Mouse (Mus musculus) liver, embryonic 11.5 days (tissue): ENCODE measurements around the gene Ghrh. TPM values are rescaled to one million over a fixed set of nuclear protein-coding genes. Genes with fewer than 3 reads are reported as not detected.
A peak's percentile ranks its signal among the peaks of the same experiment; 100 is the strongest.

Experiments used
- ATAC-seq: fragments of 200-750 bp; cut with Nextera tagmentation; replicated peaks from 2 replicates; pipeline ENCODE4 v1.8.0; 2017; ENCODE audit warnings: moderate number of reproducible peaks, mild to moderate bottlenecking, moderate TSS enrichment, moderate library complexity; ENCODE audit not compliant: low FRiP score
- DNase-seq: peaks from one replicate; pipeline ENCODE4 v3.0.0-alpha.2; 2017; ENCODE audit warnings: low spot score
- H3K27ac ChIP-seq: fragments of 300-500 bp; sonication (generic); 2 replicates; pipeline ENCODE4 v1.5.1; 2014; ENCODE audit warnings: mild to moderate bottlenecking, low read depth, low read length, control low read depth
- H3K27me3 ChIP-seq: fragments of 300-500 bp; sonication (generic); replicated peaks from 2 replicates; pipeline ENCODE4 v1.6.1; 2014; ENCODE audit warnings: low read length, mixed read lengths; ENCODE audit not compliant: control insufficient read depth, insufficient read depth
- H3K36me3 ChIP-seq: fragments of 300-500 bp; sonication (generic); 2 replicates; pipeline ENCODE4 v1.6.1; 2014; ENCODE audit warnings: mild to moderate bottlenecking, low read length, moderate library complexity, mixed read lengths; ENCODE audit not compliant: control insufficient read depth, insufficient read depth
- H3K4me1 ChIP-seq: fragments of 300-500 bp; sonication (generic); replicated peaks from 2 replicates; pipeline ENCODE4 v1.6.1; 2014; ENCODE audit warnings: low read length, mixed read lengths; ENCODE audit not compliant: control insufficient read depth, insufficient read depth
- H3K4me2 ChIP-seq: fragments of 300-500 bp; sonication (generic); 2 replicates; pipeline ENCODE4 v1.6.1; 2014; ENCODE audit warnings: mild to moderate bottlenecking, control low read depth, moderate library complexity
- H3K4me3 ChIP-seq: fragments of 300-500 bp; sonication (generic); 2 replicates; pipeline ENCODE4 v1.5.1; 2014; ENCODE audit warnings: low read depth, low read length, control low read depth
- H3K9ac ChIP-seq: fragments of 300-500 bp; sonication (generic); 2 replicates; pipeline ENCODE4 v1.6.1; 2014; ENCODE audit warnings: low read depth, low read length, control low read depth
- H3K9me3 ChIP-seq: fragments of 300-500 bp; sonication (generic); 2 replicates; pipeline ENCODE4 v1.6.1; 2016; ENCODE audit warnings: low read length, inconsistent platforms, mixed read lengths; ENCODE audit not compliant: control insufficient read depth
- WGBS: fragments of 180-500 bp; shearing (Covaris S2); extraction: QIAGEN DNeasy Blood & Tissue Kit; methylation state at CpG from one replicate; pipeline ENCODE4 v1.1.7; 2014; 5-methylcytosine and 5-hydroxymethylcytosine counted together
- polyA plus RNA-seq: library from polyadenylated mRNA; unstranded; fragments of >200 nt; fragmentation: Nextera tagmentation; extraction: Ambion mirVana; gene quantifications from 2 replicates; pipeline ENCODE4 v1.2.1, GENCODE M21; 2014

The Ghrh gene
- polyA plus RNA-seq, 1 experiment from 2014 or later, result not detected

- ATAC-seq (no peak), DNase-seq (no peak)
- Histone ChIP-seq H3K36me3 (no peaks in the 10 kb centered on the region), H3K4me1 (peaks cover 3% of the 10 kb centered on the region; the same call in 1 of the 2 replicates), H3K9me3 (no peaks in the 10 kb centered on the region), H3K27ac (peak overlapping the region; percentile 92; the same call in 1 of the 2 replicates), H3K4me2 (peak overlapping the region; percentile 69), H3K4me3 (peak overlapping the region; percentile 89), H3K27me3 (no peaks in the 10 kb centered on the region), H3K9ac (peak overlapping the region; percentile 87)
- 49% methylated on average over 9 of the region's 9 CpGs for WGBS
These were observed 19.5 kb upstream of the Ghrh start for GRCm38 (mm10) chr2:157366762-157367161.

- ATAC-seq (no peak), DNase-seq (no peak)
- 61% methylated on average over 3 of the region's 3 CpGs for WGBS
These were observed 15.7 kb upstream of the Ghrh start for GRCm38 (mm10) chr2:157363031-157363430.

GRCm38 (mm10) chr2:157360028-157360427 is 12.7 kb upstream of the Ghrh start:
- no peak overlapping the region for H3K27ac ChIP-seq
- H3K9ac ChIP-seq, result no peak overlapping the region
- H3K36me3 ChIP-seq, result no peaks in the 10 kb centered on the region
- no peaks in the 10 kb centered on the region for H3K27me3 ChIP-seq
- no peaks in the 10 kb centered on the region for H3K9me3 ChIP-seq
- H3K4me2 ChIP-seq, result no peak overlapping the region
- no peak overlapping the region for H3K4me3 ChIP-seq
- ATAC-seq (no peak), DNase-seq (no peak)
- 77% methylated on average over 5 of the region's 5 CpGs for WGBS
- no peaks in the 10 kb centered on the region for H3K4me1 ChIP-seq

More at GRCm38 (mm10) chr2:157363031-157363430, 15.7 kb upstream of the Ghrh start:
- H3K4me3 ChIP-seq, result no peak overlapping the region
- no peak overlapping the region for H3K27ac ChIP-seq
- no peaks in the 10 kb centered on the region for H3K9me3 ChIP-seq
- H3K27me3 ChIP-seq, result no peaks in the 10 kb centered on the region
- no peaks in the 10 kb centered on the region for H3K36me3 ChIP-seq
- H3K9ac ChIP-seq, result no peak overlapping the region
- no peak overlapping the region for H3K4me2 ChIP-seq
- peaks cover 3% of the 10 kb centered on the region; the same call in 1 of the 2 replicates for H3K4me1 ChIP-seq

- Histone ChIP-seq H3K4me3 (no peak overlapping the region), H3K4me2 (no peak overlapping the region), H3K9me3 (no peaks in the 10 kb centered on the region), H3K27ac (no peak overlapping the region), H3K9ac (no peak overlapping the region), H3K27me3 (no peaks in the 10 kb centered on the region), H3K36me3 (no peaks in the 10 kb centered on the region), H3K4me1 (no peaks in the 10 kb centered on the region)
- DNase-seq (no peak), ATAC-seq (no peak)
- WGBS, result 62% methylated on average over 3 of the region's 3 CpGs
These were observed 6.8 kb upstream of the Ghrh start for GRCm38 (mm10) chr2:157354106-157354505.

GRCm38 (mm10) chr2:157353183-157353582 is 5.9 kb upstream of the Ghrh start:
- Histone ChIP-seq H3K9me3 (no peaks in the 10 kb centered on the region), H3K27me3 (no peaks in the 10 kb centered on the region), H3K4me1 (no peaks in the 10 kb centered on the region), H3K4me2 (no peak overlapping the region), H3K36me3 (no peaks in the 10 kb centered on the region), H3K9ac (no peak overlapping the region), H3K27ac (no peak overlapping the region), H3K4me3 (no peak overlapping the region)
- DNase-seq (no peak), ATAC-seq (no peak)
- 54% methylated on average over 4 of the region's 4 CpGs for WGBS

- ATAC-seq, result no peak
- no peak overlapping the region for H3K27ac ChIP-seq
- 0 out of 2 replicates have a peak, but pooled peaks cover 3% of the 10 kb centered on the region for H3K27me3 ChIP-seq
- 58% methylated on average over 12 of the region's 12 CpGs for WGBS
- no peak overlapping the region for H3K4me3 ChIP-seq
- H3K4me2 ChIP-seq, result no peak overlapping the region
- no peaks in the 10 kb centered on the region for H3K9me3 ChIP-seq
- H3K4me1 ChIP-seq, result no peaks in the 10 kb centered on the region
- H3K36me3 ChIP-seq, result no peaks in the 10 kb centered on the region
- H3K9ac ChIP-seq, result no peak overlapping the region
- no peak for DNase-seq
These were observed 1.9 kb upstream of the Ghrh start for GRCm38 (mm10) chr2:157349121-157349778.

- Histone ChIP-seq H3K4me1 (no peaks in the 10 kb centered on the region), H3K9ac (no peak overlapping the region), H3K36me3 (no peaks in the 10 kb centered on the region), H3K9me3 (no peaks in the 10 kb centered on the region), H3K27ac (no peak overlapping the region), H3K4me3 (no peak overlapping the region), H3K4me2 (no peak overlapping the region), H3K27me3 (0 out of 2 replicates have a peak, but pooled peaks cover 3% of the 10 kb centered on the region)
- DNase-seq (no peak), ATAC-seq (no peak)
- 62% methylated on average over 6 of the region's 6 CpGs for WGBS
These were observed 4.0 kb downstream of the Ghrh start for GRCm38 (mm10) chr2:157343337-157343736.

- ATAC-seq, result no peak
- no peaks in the 10 kb centered on the region for H3K36me3 ChIP-seq
- H3K27me3 ChIP-seq, result 0 out of 2 replicates have a peak, but pooled peaks cover under 1% of the 10 kb centered on the region
These were observed 4.9 kb downstream of the Ghrh start for GRCm38 (mm10) chr2:157342328-157342926.

More at GRCm38 (mm10) chr2:157342328-157342926, 4.9 kb downstream of the Ghrh start:
- Histone ChIP-seq H3K4me2 (no peak overlapping the region), H3K27ac (no peak overlapping the region), H3K4me3 (no peak overlapping the region), H3K9me3 (no peaks in the 10 kb centered on the region), H3K9ac (no peak overlapping the region; the same call in 1 of the 2 replicates), H3K4me1 (no peaks in the 10 kb centered on the region)
- DNase-seq, result no peak
- 56% methylated on average over 5 of the region's 5 CpGs for WGBS
